Mouse (Mus musculus) olfactory bulb, adult 2 months (tissue): ENCODE data around the gene Fshr. TPM values are rescaled to one million over a fixed set of nuclear protein-coding genes. Genes with fewer than 3 reads are reported as not detected.
"Not testable (repeated sequence)": the region's sequence is repeated elsewhere in the genome, so short reads cannot be mapped to it uniquely, and the experiment has no call there.

Source experiments
- H3K27ac ChIP-seq: fragments of 200-500 bp; 2 replicates; pipeline ENCODE4 v1.5.1; 2012; ENCODE audit warnings: low read depth, low read length; ENCODE audit not compliant: insufficient read depth
- H3K4me1 ChIP-seq: fragments of 200-500 bp; 2 replicates; pipeline ENCODE4 v1.6.1; 2012; ENCODE audit warnings: low read length; ENCODE audit not compliant: control insufficient read depth, insufficient read depth
- H3K4me3 ChIP-seq: fragments of 200-500 bp; 2 replicates; pipeline ENCODE4 v1.5.1; 2012; ENCODE audit warnings: mild to moderate bottlenecking, low read depth, low read length, moderate library complexity; ENCODE audit not compliant: insufficient read depth
- CTCF ChIP-seq: fragments of 200-500 bp; IDR thresholded peaks from 2 replicates; pipeline ENCODE4 v1.5.1; 2012; ENCODE audit warnings: low read depth, mild to moderate bottlenecking, low read length, moderate library complexity; ENCODE audit not compliant: insufficient read depth
- POLR2A ChIP-seq: fragments of 200-500 bp; IDR thresholded peaks from 2 replicates; pipeline ENCODE4 v1.6.1; 2012; ENCODE audit warnings: mild to moderate bottlenecking, low read depth, low read length, moderate library complexity; ENCODE audit not compliant: insufficient read depth
- WGBS: fragments of 180-500 bp; shearing (Covaris S2); methylation state at CpG from one replicate; pipeline ENCODE4 v1.1.7; 2018; 5-methylcytosine and 5-hydroxymethylcytosine counted together
- polyA plus RNA-seq: library from polyadenylated mRNA; stranded (reverse); fragments of >200 nt; gene quantifications from 2 replicates; pipeline ENCODE4 v1.2.4, GENCODE M21; 2012; ENCODE audit warnings: low replicate concordance; ENCODE audit not compliant: missing spikeins, insufficient read depth, insufficient read length

Gene Fshr
- polyA plus RNA-seq, 1 experiment: not detected

DNA sequence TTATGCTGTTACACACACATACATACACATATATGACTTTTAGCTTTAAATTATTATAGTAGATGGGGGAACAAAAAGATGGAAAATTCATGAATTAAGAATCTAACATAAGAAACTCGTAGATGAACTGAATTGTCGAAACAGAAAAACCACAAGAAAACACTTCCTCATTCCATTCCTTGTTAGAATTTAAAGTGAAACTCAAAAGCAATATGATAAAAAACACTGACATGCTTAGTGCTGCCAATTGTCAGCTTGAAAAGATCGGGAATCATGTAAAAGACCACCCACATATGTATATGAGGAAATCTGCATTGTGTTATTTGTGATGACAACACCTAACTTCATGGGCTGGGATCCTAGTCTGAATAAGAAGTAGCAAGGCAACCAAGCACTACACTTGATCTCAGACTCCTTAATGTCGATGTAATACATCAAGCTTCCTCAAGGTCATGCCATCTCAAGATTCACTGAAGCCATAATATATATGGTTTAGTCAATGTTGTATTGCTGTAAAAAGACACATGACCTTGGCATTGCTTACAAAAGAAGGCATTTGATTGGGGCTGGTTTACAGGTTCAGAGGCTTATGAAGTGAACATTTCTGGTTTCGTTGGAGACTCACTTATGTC is 99.6 kb downstream of the Fshr start:
- H3K4me1 ChIP-seq: no peaks in the 10 kb centered on the region
- 92% methylated on average over 5 of the region's 5 CpGs for WGBS
- no peak overlapping the region for H3K4me3 ChIP-seq
- TF ChIP-seq POLR2A: no peak
- TF ChIP-seq CTCF: no peak
- no peak overlapping the region for H3K27ac ChIP-seq

GRCm38 (mm10) chr17:89099733-89100132 is 100.7 kb downstream of the Fshr start:
- H3K4me1 ChIP-seq, H3K27ac ChIP-seq, H3K4me3 ChIP-seq: not testable (repeated sequence)
- 80% methylated on average over 1 of the region's 1 CpGs for WGBS

- WGBS: 93% methylated on average over 5 of the region's 5 CpGs
- H3K27ac ChIP-seq: no peak overlapping the region
- H3K4me3 ChIP-seq: no peak overlapping the region
- H3K4me1 ChIP-seq: no peaks in the 10 kb centered on the region
- TF ChIP-seq POLR2A (no peak), CTCF (no peak)
Observed at GRCm38 (mm10) chr17:89089692-89090475, 110.6 kb downstream of the Fshr start.

DNA sequence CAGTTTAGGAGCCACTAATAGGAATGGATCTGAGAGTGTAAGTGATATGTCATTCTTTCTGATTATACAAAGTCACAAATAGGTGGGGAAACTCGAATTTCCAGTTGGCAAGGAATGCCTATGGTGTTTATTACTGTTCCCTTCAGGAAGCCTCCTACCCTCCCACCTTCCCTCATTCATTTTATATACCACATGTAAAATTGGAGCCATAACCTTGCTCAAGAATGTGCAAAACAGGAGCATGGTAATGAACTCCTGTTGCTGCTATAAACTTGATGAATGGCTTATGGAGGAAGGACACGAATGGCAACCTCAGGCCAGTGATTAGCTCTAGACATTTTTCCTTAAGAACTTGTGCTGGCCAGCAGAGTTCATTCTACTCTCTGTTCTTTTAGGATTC is 117.6 kb downstream of the Fshr start:
- H3K27ac ChIP-seq: no peak overlapping the region
- H3K4me1 ChIP-seq: no peaks in the 10 kb centered on the region
- TF ChIP-seq POLR2A: no peak
- no peak for TF ChIP-seq CTCF
- H3K4me3 ChIP-seq: no peak overlapping the region
- 64% methylated on average over 2 of the region's 2 CpGs for WGBS

GRCm38 (mm10) chr17:89079706-89080105 is 120.8 kb downstream of the Fshr start:
- H3K4me1 ChIP-seq: no peaks in the 10 kb centered on the region
- no peak overlapping the region for H3K27ac ChIP-seq
- H3K4me3 ChIP-seq: no peak overlapping the region
- TF ChIP-seq CTCF: no peak
- TF ChIP-seq POLR2A: no peak
- WGBS: 63% methylated on average over 5 of the region's 5 CpGs

DNA sequence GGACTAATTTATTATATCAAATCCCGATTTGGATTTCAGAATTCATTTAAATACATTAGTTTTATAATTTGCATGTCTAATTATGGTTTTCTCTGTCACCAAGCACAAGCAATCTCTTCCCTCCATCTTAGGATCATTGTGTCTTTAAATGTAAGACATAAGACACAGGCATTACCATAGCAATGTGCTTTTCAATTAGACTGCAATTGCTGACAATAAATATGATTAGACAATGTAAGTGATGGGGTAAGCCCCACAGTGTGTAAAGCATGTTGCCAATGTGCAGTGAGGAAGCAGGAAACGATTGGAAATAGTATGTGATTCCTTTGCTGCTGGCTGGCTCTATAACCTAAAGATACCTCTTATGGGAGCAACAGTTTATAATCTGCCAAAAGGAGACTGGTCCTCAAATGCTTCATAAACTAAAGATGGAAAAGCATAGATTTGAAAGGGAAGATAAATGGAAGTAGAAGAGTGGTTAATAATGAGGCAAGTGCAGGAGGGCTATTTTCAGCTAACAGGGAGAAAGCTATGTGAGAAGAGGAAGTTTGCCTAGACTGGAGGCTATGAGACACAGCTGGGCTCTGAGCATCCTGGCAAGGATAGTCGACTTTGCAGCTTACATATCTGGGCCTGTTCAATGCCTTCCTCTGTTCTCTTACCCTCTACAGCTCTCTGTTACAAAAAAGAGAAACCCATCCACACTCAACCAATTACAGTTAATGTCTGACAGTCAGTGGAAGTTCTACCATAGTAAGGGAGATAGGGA is 136.0 kb downstream of the Fshr start:
- Histone ChIP-seq H3K27ac (no peak overlapping the region), H3K4me3 (no peak overlapping the region), H3K4me1 (no peaks in the 10 kb centered on the region)
- no peak for TF ChIP-seq CTCF
- no peak for TF ChIP-seq POLR2A
- 35% methylated on average over 3 of the region's 3 CpGs for WGBS

DNA sequence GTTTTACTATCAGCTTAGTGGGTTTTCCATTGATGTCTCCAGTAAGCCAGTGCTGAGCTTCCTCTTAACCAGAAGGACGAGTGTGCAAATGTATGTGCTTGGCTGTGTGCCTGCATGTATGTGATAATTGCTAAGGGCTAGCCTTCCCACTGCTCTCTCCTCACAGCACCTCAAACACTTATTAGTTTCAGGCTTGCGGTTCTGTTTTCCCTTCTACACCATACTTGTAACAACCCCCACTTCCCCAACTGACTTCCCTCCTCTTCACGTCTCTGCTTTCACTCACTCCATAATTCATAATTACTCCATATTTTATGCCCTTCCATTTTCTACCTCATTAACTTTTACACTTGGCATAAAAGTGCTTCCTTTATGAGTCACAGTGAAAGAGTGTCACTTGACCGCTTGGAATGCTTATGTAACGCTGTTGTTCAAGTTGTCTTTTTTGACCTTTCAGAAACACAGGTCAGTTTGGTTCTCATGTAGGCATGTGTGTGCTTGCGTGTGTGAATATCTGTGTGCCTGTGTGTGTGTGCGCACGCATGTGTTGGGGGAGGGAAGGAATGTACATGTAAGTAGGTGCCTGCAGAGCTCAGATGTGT is 138.0 kb downstream of the Fshr start:
- 90% methylated on average over 8 of the region's 8 CpGs for WGBS
- Histone ChIP-seq H3K4me1 (no peaks in the 10 kb centered on the region), H3K27ac (no peak overlapping the region), H3K4me3 (no peak overlapping the region)
- TF ChIP-seq CTCF: no peak
- TF ChIP-seq POLR2A: no peak

DNA sequence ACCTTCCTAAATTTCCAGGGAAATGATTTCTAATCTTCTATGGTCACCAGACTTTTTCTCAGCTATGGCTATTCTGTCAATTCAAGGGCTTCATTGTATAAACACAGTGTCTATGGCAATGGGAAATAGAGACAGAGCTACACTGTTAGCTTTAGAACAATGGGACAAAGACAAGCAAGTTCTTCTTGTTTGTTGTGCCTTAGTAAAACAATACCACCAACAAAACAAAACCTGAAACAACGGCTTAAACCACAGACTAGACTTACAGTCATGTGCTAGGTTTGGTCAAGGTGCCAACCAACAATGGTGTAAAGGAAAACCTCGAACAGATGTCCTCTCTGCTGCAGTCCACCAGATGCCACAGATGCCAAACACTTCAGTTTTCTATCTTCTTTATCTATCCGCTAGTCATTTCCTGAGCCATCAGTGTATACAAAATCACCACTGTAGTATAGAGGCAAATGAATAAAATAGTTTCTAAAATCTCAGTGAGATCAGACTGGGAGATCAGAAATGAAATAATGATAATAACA is 149.4 kb downstream of the Fshr start:
- no peaks in the 10 kb centered on the region for H3K4me1 ChIP-seq
- 84% methylated on average over 3 of the region's 3 CpGs for WGBS

More for the DNA sequence above, 149.4 kb downstream of the Fshr start:
- TF ChIP-seq CTCF (no peak), POLR2A (no peak)
- no peak overlapping the region for H3K4me3 ChIP-seq
- H3K27ac ChIP-seq: no peak overlapping the region
